Mouse (Mus musculus): ENCODE results near the gene Gm11733.

GRCm38 (mm10) chr11:117472885-117473284 lies 11.3 kb upstream of the Gm11733 start:
- TF ChIP-seq CTCF (IDR thresholded peaks at IDR 0.05; ENCODE audit: control insufficient read depth, insufficient read depth, insufficient read length), result no peak
- TF ChIP-seq USF1 (IDR thresholded peaks at IDR 0.05; ENCODE audit: low read depth), result no peak
